25 mouse cellular contexts compared by ENCODE assay signal in the genomic region with DNA sequence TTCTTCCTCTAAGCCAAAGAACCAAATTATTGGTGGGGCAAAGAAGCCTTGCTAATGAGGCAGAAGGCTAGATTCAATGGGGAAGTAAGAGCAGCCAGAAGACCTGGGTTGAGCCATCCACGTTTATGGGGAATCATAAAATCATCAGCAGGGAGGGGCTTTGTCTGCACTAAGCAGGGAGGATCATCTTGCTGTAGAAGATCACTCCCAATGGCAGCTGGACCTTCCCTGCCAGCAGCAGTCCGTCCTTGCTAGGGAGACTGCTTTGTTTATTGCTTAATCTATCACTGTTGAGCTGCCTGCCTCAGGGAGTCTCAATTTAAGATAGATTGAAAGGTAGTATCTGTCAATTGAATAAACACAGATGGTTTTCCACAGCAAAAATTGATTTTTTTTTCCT. TPM values are rescaled to one million over a fixed set of nuclear protein-coding genes. Genes with fewer than 3 reads are reported as not detected.
"Had no signal": no experiment of that assay in that cellular context is flagged by ENCODE, and none has a peak within 500 bp of the region (broad histone marks: within the 10 kb centered on the region; RNA-seq: fewer than 3 reads in every experiment).

No protein-coding gene starts in this region.

- H3K4me2 ChIP-seq: heart, embryonic 12.5 days; hindbrain, embryonic 12.5 days; hindbrain, embryonic 15.5 days; kidney, embryonic 15.5 days; limb, embryonic 13.5 days; limb, embryonic 15.5 days; liver, embryonic 12.5 days had no signal

- H3K4me3 ChIP-seq: gastrocnemius, adult 2 months; heart, embryonic 10.5 days; heart, embryonic 12.5 days; hindbrain, embryonic 10.5 days; hindbrain, embryonic 12.5 days; hindbrain, embryonic 15.5 days; kidney, embryonic 15.5 days; left cerebral cortex, adult 2 months; limb, embryonic 13.5 days; limb, embryonic 15.5 days; liver, embryonic 12.5 days had no signal

- H3K9me3 ChIP-seq: heart, embryonic 10.5 days; heart, embryonic 12.5 days; hindbrain, embryonic 10.5 days; hindbrain, embryonic 12.5 days; hindbrain, embryonic 15.5 days; kidney, embryonic 15.5 days; limb, embryonic 13.5 days; limb, embryonic 15.5 days; liver, embryonic 12.5 days had no signal

- H3K4me1 ChIP-seq: heart, embryonic 10.5 days; heart, embryonic 12.5 days; hindbrain, embryonic 10.5 days; hindbrain, embryonic 12.5 days; hindbrain, embryonic 15.5 days; kidney, embryonic 15.5 days; limb, embryonic 13.5 days; limb, embryonic 15.5 days; liver, embryonic 12.5 days had no signal

- H3K36me3 ChIP-seq: heart, embryonic 10.5 days; heart, embryonic 12.5 days; hindbrain, embryonic 10.5 days; hindbrain, embryonic 12.5 days; hindbrain, embryonic 15.5 days; kidney, embryonic 15.5 days; limb, embryonic 13.5 days; limb, embryonic 15.5 days; liver, embryonic 12.5 days had no signal

- DNase-seq: gastrocnemius, adult 2 months; gastrocnemius, postnatal 10 days; gastrocnemius, postnatal 25 days; heart, adult 18-20 months; heart, postnatal 10 days; heart, postnatal 4 days; kidney, adult 11 months; kidney, adult 2 months; kidney, adult 9 months; kidney, postnatal 14 days; kidney, postnatal 36 days; left cerebral cortex, postnatal 4 days had no signal

- H3K9ac ChIP-seq: heart, embryonic 12.5 days; hindbrain, embryonic 12.5 days; hindbrain, embryonic 15.5 days; kidney, embryonic 15.5 days; limb, embryonic 13.5 days; limb, embryonic 15.5 days; liver, embryonic 12.5 days had no signal

- H3K27ac ChIP-seq: gastrocnemius, adult 2 months; heart, embryonic 10.5 days; hindbrain, embryonic 10.5 days; hindbrain, embryonic 12.5 days; hindbrain, embryonic 15.5 days; kidney, embryonic 15.5 days; kidney, postnatal 0 days; left cerebral cortex, adult 2 months; limb, embryonic 13.5 days; limb, embryonic 15.5 days; liver, embryonic 12.5 days had no signal

- H3K27me3 ChIP-seq: heart, embryonic 12.5 days; liver, embryonic 12.5 days had no signal

- ATAC-seq: inflammation-experienced regulatory T-cells, adult 6 months; liver, embryonic 12.5 days had no signal

RNA-seq across cellular contexts. Expression of gene Grpr, which starts 37.7 kb away (rescaled TPM):
- polyA plus RNA-seq: inflammation-experienced regulatory T-cells, adult 6 months; liver, adult 2 months; liver, embryonic 12.5 days had no signal
